Mouse (Mus musculus) G1E (cell line): ENCODE results near the gene Gm9844. TPM values are rescaled to one million over a fixed set of nuclear protein-coding genes. Genes with fewer than 3 reads are reported as not detected.

Experiments
- ATAC-seq: 2 replicates; pipeline ENCODE4 v1.8.0; 2016; ENCODE audit warnings: mild to moderate bottlenecking; ENCODE audit not compliant: insufficient number of reproducible peaks, poor library complexity, low FRiP score, severe bottlenecking; ENCODE audit errors: extremely low read depth
- DNase-seq: peaks from one replicate; pipeline ENCODE4 v3.0.0; 2012; ENCODE audit warnings: low spot score
- H3K27me3 ChIP-seq: 2 replicates; pipeline ENCODE4 v1.6.1; 2012; ENCODE audit warnings: mild to moderate bottlenecking, low read length, inconsistent platforms; ENCODE audit not compliant: insufficient read depth
- H3K36me3 ChIP-seq: replicated peaks from 2 replicates; pipeline ENCODE3; 2012; ENCODE audit warnings: mild to moderate bottlenecking, inconsistent platforms
- H3K4me1 ChIP-seq: 2 replicates; pipeline ENCODE4 v1.6.1; 2012; ENCODE audit warnings: low read depth, low read length, inconsistent platforms, mixed read lengths; ENCODE audit not compliant: insufficient read depth
- H3K4me3 ChIP-seq: 2 replicates; pipeline ENCODE4 v1.5.1; 2012; ENCODE audit warnings: low read depth, mild to moderate bottlenecking, inconsistent platforms, low read length, moderate library complexity, mixed read lengths
- H3K9me3 ChIP-seq: replicated peaks from 2 replicates; pipeline ENCODE4 v1.6.1; 2012; ENCODE audit warnings: inconsistent platforms
- CTCF ChIP-seq: IDR thresholded peaks from 2 replicates; pipeline ENCODE4 v1.5.1; 2012; ENCODE audit warnings: low read depth, low read length, inconsistent platforms, mixed read lengths
- GATA1 ChIP-seq: IDR thresholded peaks from 2 replicates; pipeline ENCODE4 v1.6.1; 2012; ENCODE audit warnings: borderline replicate concordance, low read length, inconsistent platforms, mixed read lengths
- GATA2 ChIP-seq: IDR thresholded peaks from 2 replicates; pipeline ENCODE4 v1.6.1; 2012; ENCODE audit warnings: low read depth, low read length, inconsistent platforms, borderline replicate concordance
- POLR2AphosphoS5 ChIP-seq: IDR thresholded peaks from 2 replicates; pipeline ENCODE4 v1.6.1; 2012; ENCODE audit warnings: low read depth, low read length, inconsistent platforms; ENCODE audit not compliant: insufficient replicate concordance
- TAL1 ChIP-seq: conservative IDR thresholded peaks from 2 replicates; pipeline ENCODE4 v1.6.1; 2012; ENCODE audit warnings: low read depth, low read length, inconsistent platforms, mixed read lengths
- polyA plus RNA-seq: library from polyadenylated mRNA; stranded (reverse); fragments of >175 nt; gene quantifications from 2 replicates; pipeline ENCODE4 v1.2.3, GENCODE M21; 2012
- total RNA-seq, 2 experiments: library from RNA; stranded (forward) in 1 of 2; stranded (reverse) in 1 of 2; fragments of 200-1000 nt in 1 of 2; fragments of >200 nt in 1 of 2; fragmentation: Nextera tagmentation in 1 of 2; gene quantifications; 2 replicates each; pipeline ENCODE4 v1.2.3; 2014 to 2017

The Gm9844 gene
- total and polyA plus RNA-seq, 3 experiments, result 1.3 TPM; not detected in 2

- no peak for TF ChIP-seq GATA1
- TF ChIP-seq CTCF, result no peak
- no peak for TF ChIP-seq GATA2
- TF ChIP-seq TAL1, result peak; percentile 66
- DNase-seq (no peak), ATAC-seq (peak; percentile 83)
- H3K36me3 ChIP-seq, result no peaks in the 10 kb centered on the region
- H3K4me3 ChIP-seq, result no peak overlapping the region
- H3K27me3 ChIP-seq, result peaks cover 16% of the 10 kb centered on the region
- H3K9me3 ChIP-seq, result 0 out of 2 replicates have a peak, but pooled peaks cover 2% of the 10 kb centered on the region
- H3K4me1 ChIP-seq, result peaks cover 44% of the 10 kb centered on the region
These were observed 2.8 kb upstream of the Gm9844 start for GRCm38 (mm10) chr7:24859234-24859633.

GRCm38 (mm10) chr7:24862853-24863252 lies 840 bp downstream of the Gm9844 start:
- no peak for TF ChIP-seq GATA2
- Histone ChIP-seq H3K4me1 (peaks cover 25% of the 10 kb centered on the region), H3K4me3 (no peak overlapping the region), H3K36me3 (no peaks in the 10 kb centered on the region), H3K9me3 (no peaks in the 10 kb centered on the region), H3K27me3 (peaks cover 28% of the 10 kb centered on the region)
- ATAC-seq, result no peak
- DNase-seq, result no peak

GRCm38 (mm10) chr7:24864156-24864555 lies 2.1 kb downstream of the Gm9844 start:
- Histone ChIP-seq H3K36me3 (no peaks in the 10 kb centered on the region), H3K4me1 (peaks cover 14% of the 10 kb centered on the region), H3K9me3 (no peaks in the 10 kb centered on the region), H3K4me3 (no peak overlapping the region), H3K27me3 (peaks cover 25% of the 10 kb centered on the region)
- ATAC-seq (no peak), DNase-seq (no peak)
- TF ChIP-seq POLR2AphosphoS5, result no peak
- no peak for TF ChIP-seq GATA2
- TF ChIP-seq CTCF, result no peak
- no peak for TF ChIP-seq GATA1
- TF ChIP-seq TAL1, result no peak

GRCm38 (mm10) chr7:24869080-24869479 lies 7.1 kb downstream of the Gm9844 start:
- Histone ChIP-seq H3K9me3 (no peaks in the 10 kb centered on the region), H3K4me1 (peaks cover 2% of the 10 kb centered on the region; the same call in 1 of the 2 replicates), H3K36me3 (no peaks in the 10 kb centered on the region), H3K27me3 (peaks cover 42% of the 10 kb centered on the region), H3K4me3 (no peak overlapping the region)
- ATAC-seq (no peak), DNase-seq (no peak)
- no peak for TF ChIP-seq POLR2AphosphoS5
- TF ChIP-seq GATA2, result no peak
- TF ChIP-seq CTCF, result no peak
- no peak for TF ChIP-seq TAL1
- no peak for TF ChIP-seq GATA1

- H3K4me1 ChIP-seq, result no peaks in the 10 kb centered on the region
- no peak for DNase-seq
- H3K4me3 ChIP-seq, result no peak within 1 kb of the TSS
- no peaks in the 10 kb centered on the region for H3K36me3 ChIP-seq
- TF ChIP-seq GATA1, result no peak
- no peak for TF ChIP-seq GATA2
- no peak for TF ChIP-seq TAL1
- no peak for TF ChIP-seq POLR2AphosphoS5
- no peak for TF ChIP-seq CTCF
- H3K27me3 ChIP-seq, result peaks cover 47% of the 10 kb centered on the region
- no peaks in the 10 kb centered on the region for H3K9me3 ChIP-seq
- ATAC-seq, result no peak
These were observed 7.6 kb downstream of the Gm9844 start, which contains the start of the genes Lypd4 and Dmrtc2 for GRCm38 (mm10) chr7:24869532-24870165. Gene Lypd4, minus strand, starts transcription at chr7:24869941. Gene Dmrtc2, plus strand, starts transcription at chr7:24870057.

- H3K27me3 ChIP-seq, result peaks cover 71% of the 10 kb centered on the region
- no peaks in the 10 kb centered on the region for H3K9me3 ChIP-seq
- peaks cover 3% of the 10 kb centered on the region; the same call in 1 of the 2 replicates for H3K4me1 ChIP-seq
- H3K4me3 ChIP-seq, result no peak overlapping the region
- H3K36me3 ChIP-seq, result no peaks in the 10 kb centered on the region
- TF ChIP-seq CTCF (no peak), GATA1 (no peak), POLR2AphosphoS5 (no peak), GATA2 (no peak), TAL1 (no peak)
- DNase-seq, result no peak
- no peak for ATAC-seq
These were observed 15.6 kb downstream of the Gm9844 start for GRCm38 (mm10) chr7:24877588-24877987.
